Comparison of ENCODE assay signal across 28 mouse cellular contexts in genomic region chr9:113378525-113378924, GRCm38 (mm10).
DNase-seq lines count a peak whose midpoint lies in the region; ATAC-seq and TF ChIP-seq lines count a peak whose summit lies in the region.
"Had no signal": no experiment of that assay in that cellular context is flagged by ENCODE, and none has a peak within 500 bp of the region (broad histone marks: within the 10 kb centered on the region; RNA-seq: fewer than 3 reads in every experiment).

No protein-coding gene starts in this region.

- H3K9ac ChIP-seq in forebrain, embryonic 14.5 days (ENCODE audit: low read length) = no peak overlapping the region
- H3K9ac ChIP-seq: embryonic facial prominence, embryonic 13.5 days; forebrain, embryonic 15.5 days; heart, embryonic 13.5 days; hindbrain, embryonic 14.5 days had no signal

- no peak overlapping the region for H3K4me3 ChIP-seq in left cerebral cortex, adult 2 months
- no peak overlapping the region for H3K4me3 ChIP-seq in forebrain, embryonic 14.5 days (ENCODE audit: low read depth, low read length)
- H3K4me3 ChIP-seq: embryonic facial prominence, embryonic 10.5 days; embryonic facial prominence, embryonic 13.5 days; forebrain, embryonic 15.5 days; heart, adult 2 months; heart, embryonic 10.5 days; heart, embryonic 13.5 days had no signal

- no peak overlapping the region for H3K27ac ChIP-seq in left cerebral cortex, adult 2 months
- H3K27ac ChIP-seq in forebrain, embryonic 14.5 days (ENCODE audit: low read depth, low read length) = no peak overlapping the region
- H3K27ac ChIP-seq: embryonic facial prominence, embryonic 10.5 days; embryonic facial prominence, embryonic 13.5 days; forebrain, embryonic 15.5 days; heart, adult 2 months; heart, embryonic 10.5 days; heart, embryonic 13.5 days; hindbrain, embryonic 14.5 days; hindbrain, postnatal 0 days had no signal

- no peak for ATAC-seq in forebrain, embryonic 14.5 days
- ATAC-seq: forebrain, embryonic 15.5 days; hindbrain, postnatal 0 days; inflammation-experienced regulatory T-cells, adult 6 months; intestine, embryonic 16.5 days had no signal

- H3K4me1 ChIP-seq in forebrain, embryonic 14.5 days (ENCODE audit: control insufficient read depth, insufficient read depth, low read length) = peaks cover 14% of the 10 kb centered on the region
- H3K4me1 ChIP-seq: embryonic facial prominence, embryonic 13.5 days had no signal

- intact Hi-C loops in left cerebral cortex, adult 2 months (cut with DNase I) = no loop called here
- intact Hi-C loops in left cerebral cortex, postnatal 14 days (cut with DNase I) = no loop called here

- peak; percentile 3 to 5 for DNase-seq in left cerebral cortex, adult 2 months (ENCODE audit: extremely low spot score in 1 of 2, low spot score in 2 of 2)
- DNase-seq in left cerebral cortex, postnatal 14 days (ENCODE audit: low spot score in 2 of 2) = no peak
- DNase-seq in NIH3T3 (ENCODE audit: low read depth) = peak; percentile 3
- peak; percentile 12 for DNase-seq in fibroblast of lung, adult 2 months (ENCODE audit: low read depth)
- no peak for DNase-seq in forebrain, embryonic 14.5 days (ENCODE audit: low spot score)
- no peak for DNase-seq in urinary bladder, postnatal 25 days (ENCODE audit: low spot score)
- DNase-seq in gastrocnemius, postnatal 10 days = no peak
- DNase-seq: adrenal gland, postnatal 10 days; adrenal gland, postnatal 36 days; cerebellum, adult 18-20 months; cerebellum, adult 9-11 months; cerebellum, postnatal 25 days; embryo, embryonic 11 days; gastrocnemius, postnatal 36 days; heart, adult 2 months; heart, postnatal 14 days; heart, postnatal 4 days had no signal

- H3K27me3 ChIP-seq in forebrain, embryonic 14.5 days (replicated peaks; ENCODE audit: control insufficient read depth, insufficient read depth, low read length) = no peaks in the 10 kb centered on the region
- H3K27me3 ChIP-seq: CH12.LX; forebrain, embryonic 15.5 days; heart, embryonic 13.5 days had no signal

- no peaks in the 10 kb centered on the region for H3K36me3 ChIP-seq in forebrain, embryonic 14.5 days (ENCODE audit: control insufficient read depth, insufficient read depth, low read length)
- H3K36me3 ChIP-seq: embryonic facial prominence, embryonic 10.5 days; embryonic facial prominence, embryonic 13.5 days; forebrain, embryonic 15.5 days; G1E; heart, embryonic 10.5 days; heart, embryonic 13.5 days had no signal

- H3K9me3 ChIP-seq in forebrain, embryonic 14.5 days (replicated peaks; ENCODE audit: control insufficient read depth, low read length) = no peaks in the 10 kb centered on the region
- H3K9me3 ChIP-seq: embryonic facial prominence, embryonic 10.5 days; embryonic facial prominence, embryonic 13.5 days; forebrain, embryonic 15.5 days; heart, embryonic 10.5 days; heart, embryonic 13.5 days had no signal

- TF ChIP-seq CTCF in left cerebral cortex, adult 2 months (IDR thresholded peaks at IDR 0.05) = no peak

- 80% methylated on average over 2 of the region's 2 CpGs for WGBS in forebrain, embryonic 14.5 days

- H3K4me2 ChIP-seq in forebrain, embryonic 14.5 days (ENCODE audit: low read length) = no peak overlapping the region
- H3K4me2 ChIP-seq: embryonic facial prominence, embryonic 13.5 days; forebrain, embryonic 15.5 days; heart, embryonic 13.5 days; hindbrain, embryonic 14.5 days had no signal

Comparison
In these comparisons a context has a peak if more than half of its experiments do, and no peak if none do; other contexts are left out.
1. DNase-seq: peak in left cerebral cortex, adult 2 months (2 of 2), NIH3T3 (single experiment) and fibroblast of lung, adult 2 months (single experiment); none in left cerebral cortex, postnatal 14 days (0 of 2), forebrain, embryonic 14.5 days (single experiment), urinary bladder, postnatal 25 days (single experiment) and gastrocnemius, postnatal 10 days (single experiment).